21 mouse cellular contexts compared by ENCODE assay signal in the genomic region with DNA sequence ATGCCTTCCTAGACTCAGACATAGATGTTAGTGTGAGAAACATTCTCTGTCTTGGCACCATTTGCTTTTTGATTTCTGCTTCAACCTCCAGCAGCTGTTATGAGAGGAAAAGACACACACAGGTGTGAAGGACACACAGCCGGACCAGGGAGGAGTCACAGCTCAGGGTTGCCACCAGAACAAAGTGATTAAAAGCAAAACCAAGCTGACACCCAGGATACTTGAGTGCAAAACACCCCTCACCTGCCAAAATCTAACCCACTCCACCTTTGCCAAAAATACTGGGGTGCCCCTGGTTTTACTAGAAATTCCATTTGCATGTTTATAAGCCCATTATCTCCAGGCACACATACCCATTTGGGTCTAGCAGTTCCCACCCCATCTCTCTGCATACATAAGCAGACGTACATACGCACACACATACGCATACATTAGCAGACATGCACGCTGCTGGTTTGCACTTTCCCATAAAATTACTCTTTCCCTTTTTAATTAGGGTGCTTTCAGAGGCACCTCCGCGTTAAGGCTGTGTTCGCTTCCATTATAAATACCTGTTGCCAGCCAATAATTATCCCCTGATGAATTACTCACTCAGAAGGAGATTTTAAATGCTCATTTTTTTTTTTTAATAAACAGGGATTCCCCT. TPM values are rescaled to one million over a fixed set of nuclear protein-coding genes. Genes with fewer than 3 reads are reported as not detected.
DNase-seq lines count a peak whose midpoint lies in the region; ATAC-seq and TF ChIP-seq lines count a peak whose summit lies in the region.
"Had no signal": no experiment of that assay in that cellular context is flagged by ENCODE, and none has a peak within 500 bp of the region (broad histone marks: within the 10 kb centered on the region; RNA-seq: fewer than 3 reads in every experiment).

No protein-coding gene starts in this region.

- H3K4me2 ChIP-seq in hindbrain, embryonic 15.5 days: no peak overlapping the region
- H3K4me2 ChIP-seq in hindbrain, embryonic 14.5 days (replicated peaks): no peak overlapping the region
- no peak overlapping the region for H3K4me2 ChIP-seq in neural tube, embryonic 15.5 days
- H3K4me2 ChIP-seq: embryonic facial prominence, embryonic 12.5 days; forebrain, embryonic 13.5 days; forebrain, embryonic 15.5 days had no signal

- ATAC-seq in hindbrain, embryonic 15.5 days (ENCODE audit: low FRiP score, low read depth): peak; percentile 23; the same call in 1 of the 2 replicates
- no peak for ATAC-seq in hindbrain, embryonic 14.5 days (ENCODE audit: low FRiP score)
- peak; percentile 68; the same call in 1 of the 2 replicates for ATAC-seq in neural tube, embryonic 15.5 days (ENCODE audit: low FRiP score)
- ATAC-seq: forebrain, embryonic 13.5 days; forebrain, embryonic 15.5 days had no signal

- H3K4me3 ChIP-seq in hindbrain, embryonic 15.5 days: no peak overlapping the region
- H3K4me3 ChIP-seq in hindbrain, embryonic 14.5 days (replicated peaks; ENCODE audit: low read length): no peak overlapping the region
- no peak overlapping the region for H3K4me3 ChIP-seq in spleen, adult 2 months (ENCODE audit: extremely low read depth, insufficient read depth, insufficient read length)
- H3K4me3 ChIP-seq in neural tube, embryonic 15.5 days (replicated peaks): no peak overlapping the region
- H3K4me3 ChIP-seq: embryonic facial prominence, embryonic 10.5 days; embryonic facial prominence, embryonic 12.5 days; forebrain, embryonic 13.5 days; forebrain, embryonic 15.5 days had no signal

- H3K36me3 ChIP-seq in hindbrain, embryonic 15.5 days: no peaks in the 10 kb centered on the region
- no peaks in the 10 kb centered on the region for H3K36me3 ChIP-seq in hindbrain, embryonic 14.5 days (replicated peaks; ENCODE audit: control insufficient read depth, insufficient read depth)
- 0 out of 2 replicates have a peak, but pooled peaks cover 2% of the 10 kb centered on the region for H3K36me3 ChIP-seq in spleen, adult 2 months (ENCODE audit: control insufficient read depth, insufficient read depth, low read length)
- no peaks in the 10 kb centered on the region for H3K36me3 ChIP-seq in neural tube, embryonic 15.5 days
- H3K36me3 ChIP-seq: embryonic facial prominence, embryonic 10.5 days; embryonic facial prominence, embryonic 12.5 days; forebrain, embryonic 15.5 days had no signal

- H3K27ac ChIP-seq in hindbrain, embryonic 15.5 days (replicated peaks): no peak overlapping the region
- no peak overlapping the region for H3K27ac ChIP-seq in hindbrain, embryonic 14.5 days
- H3K27ac ChIP-seq in spleen, adult 2 months (ENCODE audit: insufficient read depth, low read length): 0 out of 2 replicates have a peak overlapping the region, but pooled peaks have one; percentile 12
- no peak overlapping the region for H3K27ac ChIP-seq in neural tube, embryonic 15.5 days (replicated peaks)
- H3K27ac ChIP-seq: embryonic facial prominence, embryonic 10.5 days; embryonic facial prominence, embryonic 12.5 days; forebrain, embryonic 13.5 days; forebrain, embryonic 15.5 days had no signal

- no peaks in the 10 kb centered on the region for H3K27me3 ChIP-seq in hindbrain, embryonic 15.5 days
- no peaks in the 10 kb centered on the region for H3K27me3 ChIP-seq in hindbrain, embryonic 14.5 days (ENCODE audit: control insufficient read depth, insufficient read depth, low read length)
- no peaks in the 10 kb centered on the region for H3K27me3 ChIP-seq in spleen, adult 2 months (ENCODE audit: control insufficient read depth, insufficient read depth, low read length)
- H3K27me3 ChIP-seq in neural tube, embryonic 15.5 days (replicated peaks): no peaks in the 10 kb centered on the region
- H3K27me3 ChIP-seq: embryonic facial prominence, embryonic 12.5 days; forebrain, embryonic 15.5 days had no signal

- H3K4me1 ChIP-seq in hindbrain, embryonic 15.5 days (replicated peaks): no peaks in the 10 kb centered on the region
- H3K4me1 ChIP-seq in hindbrain, embryonic 14.5 days (replicated peaks; ENCODE audit: control insufficient read depth, insufficient read depth, low read length): no peaks in the 10 kb centered on the region
- H3K4me1 ChIP-seq in spleen, adult 2 months (ENCODE audit: control insufficient read depth, insufficient read depth, insufficient read length): peaks cover 5% of the 10 kb centered on the region; the same call in 1 of the 2 replicates
- peaks cover 10% of the 10 kb centered on the region for H3K4me1 ChIP-seq in neural tube, embryonic 15.5 days
- H3K4me1 ChIP-seq: embryonic facial prominence, embryonic 12.5 days had no signal

- no peak for TF ChIP-seq POLR2A in spleen, adult 2 months (IDR thresholded peaks at IDR 0.05; ENCODE audit: low read depth, low read length)

- no peaks in the 10 kb centered on the region for H3K9me3 ChIP-seq in hindbrain, embryonic 15.5 days
- no peaks in the 10 kb centered on the region for H3K9me3 ChIP-seq in hindbrain, embryonic 14.5 days (ENCODE audit: control insufficient read depth, low read length)
- no peaks in the 10 kb centered on the region for H3K9me3 ChIP-seq in neural tube, embryonic 15.5 days (replicated peaks)
- H3K9me3 ChIP-seq: embryonic facial prominence, embryonic 10.5 days; embryonic facial prominence, embryonic 12.5 days; forebrain, embryonic 13.5 days; forebrain, embryonic 15.5 days had no signal

- intact Hi-C loops in heart, postnatal 10 days (cut with DNase I): no loop called here

- WGBS in hindbrain, embryonic 15.5 days: 53% methylated on average over 8 of the region's 8 CpGs
- WGBS in hindbrain, embryonic 14.5 days: 52% methylated on average over 8 of the region's 8 CpGs
- 84% methylated on average over 8 of the region's 8 CpGs for WGBS in spleen, adult 2 months
- 48% methylated on average over 8 of the region's 8 CpGs for WGBS in neural tube, embryonic 15.5 days

- H3K9ac ChIP-seq in hindbrain, embryonic 15.5 days: no peak overlapping the region
- no peak overlapping the region for H3K9ac ChIP-seq in hindbrain, embryonic 14.5 days
- H3K9ac ChIP-seq in neural tube, embryonic 15.5 days (replicated peaks): no peak overlapping the region
- H3K9ac ChIP-seq: embryonic facial prominence, embryonic 12.5 days; forebrain, embryonic 13.5 days; forebrain, embryonic 15.5 days had no signal

- DNase-seq in heart, adult 11 months: peak; percentile 71
- DNase-seq in heart, postnatal 10 days: no peak
- DNase-seq in hindbrain, embryonic 14.5 days (ENCODE audit: low spot score): no peak
- no peak for DNase-seq in spleen, adult 2 months (ENCODE audit: low read depth in 1 of 2, low spot score in 2 of 2)
- no peak for DNase-seq in spleen, adult 18-20 months
- no peak for DNase-seq in cerebellum, postnatal 4 days (ENCODE audit: low spot score in 2 of 2)
- DNase-seq: adrenal gland, adult 2 months; adrenal gland, postnatal 10 days; adrenal gland, postnatal 25 days; cerebellum, adult 11 months; cerebellum, adult 18-20 months; cerebellum, adult 8-10 months; cerebellum, adult 9-11 months; cerebellum, postnatal 14 days; cerebellum, postnatal 36 days had no signal

- no peak for TF ChIP-seq CTCF in spleen, adult 2 months (IDR thresholded peaks at IDR 0.05; ENCODE audit: extremely low read depth, insufficient read depth, insufficient read length, insufficient replicate concordance)

RNA-seq across cellular contexts. Expression of a gene that starts 7.2 kb away (rescaled TPM):
- 10 to 100 TPM; 28.2 to 31.0 TPM for total RNA-seq in heart, postnatal 10 days (2021)
- 10.5 and 11.7 TPM in 2 replicates for polyA plus RNA-seq in hindbrain, embryonic 15.5 days (2015; fragmentation: Nextera tagmentation; extraction: Ambion mirVana)
- 14.8 and 15.2 TPM in 2 replicates for polyA plus RNA-seq in hindbrain, embryonic 14.5 days (2014; fragmentation: Nextera tagmentation; extraction: Ambion mirVana)
- polyA plus RNA-seq in spleen, adult 2 months (2012; rRNA removed): 45.7 and 63.3 TPM in 2 replicates
- polyA plus RNA-seq in neural tube, embryonic 15.5 days (2015; fragmentation: Nextera tagmentation; extraction: Ambion mirVana): 9.0 and 11.3 TPM in 2 replicates
